Mouse (Mus musculus) liver, embryonic 11.5 days (tissue): ENCODE measurements around the gene Tec. TPM values are rescaled to one million over a fixed set of nuclear protein-coding genes. Genes with fewer than 3 reads are reported as not detected.
A peak's percentile ranks its signal among the peaks of the same experiment; 100 is the strongest.

ENCODE experiments used
- ATAC-seq: fragments of 200-750 bp; cut with Nextera tagmentation; replicated peaks from 2 replicates; pipeline ENCODE4 v1.8.0; 2017; ENCODE audit warnings: moderate number of reproducible peaks, mild to moderate bottlenecking, moderate TSS enrichment, moderate library complexity; ENCODE audit not compliant: low FRiP score
- DNase-seq: peaks from one replicate; pipeline ENCODE4 v3.0.0-alpha.2; 2017; ENCODE audit warnings: low spot score
- H3K27ac ChIP-seq: fragments of 300-500 bp; sonication (generic); 2 replicates; pipeline ENCODE4 v1.5.1; 2014; ENCODE audit warnings: mild to moderate bottlenecking, low read depth, low read length, control low read depth
- H3K27me3 ChIP-seq: fragments of 300-500 bp; sonication (generic); replicated peaks from 2 replicates; pipeline ENCODE4 v1.6.1; 2014; ENCODE audit warnings: low read length, mixed read lengths; ENCODE audit not compliant: control insufficient read depth, insufficient read depth
- H3K36me3 ChIP-seq: fragments of 300-500 bp; sonication (generic); 2 replicates; pipeline ENCODE4 v1.6.1; 2014; ENCODE audit warnings: mild to moderate bottlenecking, low read length, moderate library complexity, mixed read lengths; ENCODE audit not compliant: control insufficient read depth, insufficient read depth
- H3K4me1 ChIP-seq: fragments of 300-500 bp; sonication (generic); replicated peaks from 2 replicates; pipeline ENCODE4 v1.6.1; 2014; ENCODE audit warnings: low read length, mixed read lengths; ENCODE audit not compliant: control insufficient read depth, insufficient read depth
- H3K4me2 ChIP-seq: fragments of 300-500 bp; sonication (generic); 2 replicates; pipeline ENCODE4 v1.6.1; 2014; ENCODE audit warnings: mild to moderate bottlenecking, control low read depth, moderate library complexity
- H3K4me3 ChIP-seq: fragments of 300-500 bp; sonication (generic); 2 replicates; pipeline ENCODE4 v1.5.1; 2014; ENCODE audit warnings: low read depth, low read length, control low read depth
- H3K9ac ChIP-seq: fragments of 300-500 bp; sonication (generic); 2 replicates; pipeline ENCODE4 v1.6.1; 2014; ENCODE audit warnings: low read depth, low read length, control low read depth
- H3K9me3 ChIP-seq: fragments of 300-500 bp; sonication (generic); 2 replicates; pipeline ENCODE4 v1.6.1; 2016; ENCODE audit warnings: low read length, inconsistent platforms, mixed read lengths; ENCODE audit not compliant: control insufficient read depth
- WGBS: fragments of 180-500 bp; shearing (Covaris S2); extraction: QIAGEN DNeasy Blood & Tissue Kit; methylation state at CpG from one replicate; pipeline ENCODE4 v1.1.7; 2014; 5-methylcytosine and 5-hydroxymethylcytosine counted together
- polyA plus RNA-seq: library from polyadenylated mRNA; unstranded; fragments of >200 nt; fragmentation: Nextera tagmentation; extraction: Ambion mirVana; gene quantifications from 2 replicates; pipeline ENCODE4 v1.2.1, GENCODE M21; 2014

Tec gene
- polyA plus RNA-seq, 1 experiment from 2014 or later: 7.9 TPM

DNA sequence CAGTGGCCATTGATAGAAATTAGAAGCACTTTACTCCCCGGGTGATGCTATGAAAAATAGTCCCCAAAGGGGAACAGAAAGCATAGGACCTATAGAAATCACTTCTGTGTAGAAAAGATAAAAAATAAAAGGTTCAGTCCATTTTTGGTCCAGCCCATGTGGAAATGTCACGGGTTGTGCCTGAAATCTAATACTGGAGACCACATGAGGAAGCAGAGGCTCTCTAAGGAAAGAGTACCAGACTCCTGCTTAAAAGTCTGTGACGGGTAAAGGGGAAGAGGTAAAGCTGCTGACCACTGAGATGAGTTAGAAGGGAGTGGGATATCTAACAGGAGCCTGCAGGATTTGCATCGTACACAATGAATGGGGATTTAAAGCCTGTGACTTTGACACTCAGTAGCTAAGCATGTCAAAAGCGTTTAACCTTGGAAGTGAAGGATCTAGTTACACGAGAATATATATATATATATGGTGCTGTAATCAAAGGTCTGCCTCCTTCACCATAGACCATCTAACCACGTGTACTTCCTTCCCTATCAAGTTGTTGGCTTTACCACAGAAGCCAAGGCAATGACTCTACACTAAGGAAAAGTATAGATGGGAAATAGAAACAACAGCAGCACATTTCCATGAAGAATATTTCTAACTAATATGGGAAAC is 6.4 kb downstream of the Tec start:
- no peak overlapping the region for H3K4me2 ChIP-seq
- no peak overlapping the region for H3K4me3 ChIP-seq
- WGBS: 44% methylated on average over 7 of the region's 7 CpGs
- H3K4me1 ChIP-seq: peaks cover 19% of the 10 kb centered on the region
- H3K27ac ChIP-seq: no peak overlapping the region
- H3K36me3 ChIP-seq: no peaks in the 10 kb centered on the region
- H3K9ac ChIP-seq: no peak overlapping the region
- H3K27me3 ChIP-seq: peaks cover 4% of the 10 kb centered on the region
- DNase-seq (no peak), ATAC-seq (no peak)
- no peaks in the 10 kb centered on the region for H3K9me3 ChIP-seq

DNA sequence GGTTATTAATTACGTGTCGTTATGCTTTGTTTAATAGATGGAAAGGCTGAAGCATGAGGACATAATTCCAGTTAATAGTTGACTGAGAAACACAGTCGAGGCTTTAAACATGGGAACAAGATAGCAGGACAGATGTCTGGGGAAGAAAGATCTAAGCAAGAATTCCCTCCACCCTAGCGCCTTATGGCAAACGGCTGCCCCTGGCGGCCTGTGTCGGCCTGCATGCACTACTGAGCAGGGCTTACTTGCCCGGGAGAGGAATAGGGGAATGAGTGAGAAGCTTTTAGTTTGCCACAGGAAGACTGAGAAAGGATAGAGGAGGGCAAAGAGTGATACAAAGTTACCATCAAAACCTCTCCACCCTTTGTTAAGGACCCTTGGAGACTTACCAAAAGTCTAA is 7.4 kb downstream of the Tec start:
- H3K27me3 ChIP-seq: no peaks in the 10 kb centered on the region; the same call in 1 of the 2 replicates
- peaks cover 15% of the 10 kb centered on the region for H3K4me1 ChIP-seq
- no peak overlapping the region for H3K4me2 ChIP-seq
- DNase-seq (no peak), ATAC-seq (no peak)
- H3K4me3 ChIP-seq: no peak overlapping the region
- H3K9ac ChIP-seq: no peak overlapping the region
- WGBS: 78% methylated on average over 8 of the region's 8 CpGs
- H3K27ac ChIP-seq: no peak overlapping the region
- H3K36me3 ChIP-seq: no peaks in the 10 kb centered on the region
- no peaks in the 10 kb centered on the region for H3K9me3 ChIP-seq

DNA sequence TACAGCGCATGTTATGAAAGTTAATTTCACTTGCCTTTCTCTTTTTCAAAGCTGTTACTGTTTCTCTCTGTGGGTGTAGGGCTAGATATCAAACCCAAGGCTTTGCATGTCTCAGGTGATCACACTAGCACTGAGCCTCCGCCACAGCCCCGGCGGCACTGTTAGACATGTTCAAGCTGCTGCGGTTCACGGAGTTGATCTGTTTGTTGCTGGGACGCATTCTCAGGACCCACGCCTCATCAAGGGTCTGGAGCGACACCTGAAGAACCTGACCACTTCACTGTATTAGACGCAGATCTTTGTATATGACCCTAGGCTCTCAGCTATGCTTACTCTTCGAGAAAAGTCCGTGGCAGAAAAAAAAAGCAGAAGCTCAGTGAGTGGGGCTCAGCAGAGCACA is 10.0 kb downstream of the Tec start:
- H3K27me3 ChIP-seq: no peaks in the 10 kb centered on the region
- no peak for DNase-seq
- no peaks in the 10 kb centered on the region for H3K9me3 ChIP-seq
- H3K4me3 ChIP-seq: no peak overlapping the region
- no peak overlapping the region for H3K4me2 ChIP-seq
- H3K36me3 ChIP-seq: no peaks in the 10 kb centered on the region
- H3K4me1 ChIP-seq: 0 out of 2 replicates have a peak, but pooled peaks cover 2% of the 10 kb centered on the region
- no peak overlapping the region for H3K27ac ChIP-seq
- H3K9ac ChIP-seq: no peak overlapping the region
- 88% methylated on average over 12 of the region's 12 CpGs for WGBS
- no peak for ATAC-seq

DNA sequence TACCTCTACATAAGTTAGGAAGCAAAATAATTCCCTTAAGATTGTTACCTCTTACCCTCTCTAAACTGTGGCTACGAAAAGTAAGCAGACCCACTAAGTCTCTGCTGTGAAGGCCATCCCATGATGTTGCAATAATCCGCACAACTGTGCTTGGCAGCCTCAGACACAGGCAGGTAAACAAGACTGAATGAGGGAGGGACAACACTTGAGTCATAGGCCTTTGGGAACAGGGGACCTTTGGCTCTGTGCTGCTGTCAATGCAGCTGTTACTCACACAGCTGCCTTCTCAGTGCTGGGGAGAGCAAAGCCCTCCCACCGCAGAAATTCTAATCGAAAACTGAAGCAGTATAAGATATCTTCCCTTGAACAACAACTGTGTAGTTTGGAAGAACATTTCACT is 10.5 kb downstream of the Tec start:
- no peak overlapping the region for H3K4me3 ChIP-seq
- no peak for DNase-seq
- peak; percentile 62; the same call in 1 of the 2 replicates for ATAC-seq
- H3K27me3 ChIP-seq: no peaks in the 10 kb centered on the region
- no peaks in the 10 kb centered on the region for H3K36me3 ChIP-seq
- no peaks in the 10 kb centered on the region for H3K9me3 ChIP-seq
- no peak overlapping the region for H3K27ac ChIP-seq
- 0 out of 2 replicates have a peak, but pooled peaks cover 2% of the 10 kb centered on the region for H3K4me1 ChIP-seq
- no peak overlapping the region for H3K9ac ChIP-seq
- no peak overlapping the region for H3K4me2 ChIP-seq
- 73% methylated on average over 4 of the region's 4 CpGs for WGBS

DNA sequence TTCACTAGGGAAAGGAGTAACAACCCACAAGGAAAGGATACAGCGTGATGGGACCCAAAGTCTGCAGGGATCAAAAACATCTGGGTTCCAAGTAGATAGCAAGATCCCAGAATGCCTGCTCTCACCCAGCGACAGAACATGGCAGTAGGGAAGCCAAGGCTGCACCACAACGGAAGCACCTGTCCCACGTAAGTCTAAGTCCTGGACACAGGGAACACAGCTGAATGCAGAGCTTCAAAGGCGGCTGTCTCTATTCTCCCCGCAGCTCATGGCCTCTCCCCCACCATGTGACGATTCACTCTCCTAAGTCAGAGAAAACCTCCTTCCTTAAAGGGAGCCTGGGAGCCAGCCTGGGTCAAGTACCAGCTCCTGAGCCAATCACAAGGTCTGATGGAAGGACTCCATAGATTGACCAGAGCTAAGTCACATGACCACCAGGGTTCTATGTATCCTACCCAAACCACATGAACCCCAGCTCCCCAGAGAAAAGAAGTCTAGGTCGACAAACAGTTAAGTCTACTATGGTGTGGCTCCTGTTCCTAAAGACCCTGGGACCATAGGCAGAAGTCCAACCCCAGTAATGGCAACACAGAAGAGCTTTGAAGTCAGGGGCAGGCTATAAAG is 11.9 kb downstream of the Tec start:
- H3K9ac ChIP-seq: no peak overlapping the region
- ATAC-seq (no peak), DNase-seq (no peak)
- H3K4me2 ChIP-seq: no peak overlapping the region
- no peaks in the 10 kb centered on the region for H3K27me3 ChIP-seq
- H3K4me1 ChIP-seq: peaks cover 12% of the 10 kb centered on the region
- H3K9me3 ChIP-seq: no peaks in the 10 kb centered on the region
- H3K4me3 ChIP-seq: no peak overlapping the region
- WGBS: 90% methylated on average over 8 of the region's 8 CpGs
- no peaks in the 10 kb centered on the region for H3K36me3 ChIP-seq
- no peak overlapping the region for H3K27ac ChIP-seq

DNA sequence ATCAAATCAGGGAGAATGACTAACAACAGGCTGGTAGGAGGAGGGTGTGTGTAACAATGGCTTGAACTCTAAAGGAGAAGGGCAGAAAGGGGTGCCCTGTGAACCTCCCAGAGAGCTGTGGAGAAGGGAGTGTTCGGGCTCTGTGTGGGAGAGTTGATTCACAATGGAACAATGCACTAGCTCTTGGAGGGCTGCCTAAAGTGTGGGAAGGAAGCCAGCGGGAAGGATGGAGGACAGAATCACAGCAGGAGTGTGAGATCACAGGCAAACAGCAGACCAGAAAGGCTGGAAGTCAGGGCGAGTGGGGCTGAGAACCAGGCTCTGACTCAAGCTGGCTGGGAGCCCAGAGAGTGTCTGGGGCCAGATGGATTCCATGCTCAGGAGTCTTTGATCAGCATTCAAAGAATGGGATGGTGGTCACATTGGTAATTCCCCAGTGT is 12.6 kb downstream of the Tec start:
- Histone ChIP-seq H3K4me3 (no peak overlapping the region), H3K9ac (no peak overlapping the region), H3K27ac (no peak overlapping the region), H3K36me3 (no peaks in the 10 kb centered on the region), H3K4me2 (no peak overlapping the region), H3K27me3 (no peaks in the 10 kb centered on the region), H3K4me1 (peaks cover 18% of the 10 kb centered on the region), H3K9me3 (no peaks in the 10 kb centered on the region)
- 59% methylated on average over 3 of the region's 3 CpGs for WGBS
- ATAC-seq (no peak), DNase-seq (no peak)

DNA sequence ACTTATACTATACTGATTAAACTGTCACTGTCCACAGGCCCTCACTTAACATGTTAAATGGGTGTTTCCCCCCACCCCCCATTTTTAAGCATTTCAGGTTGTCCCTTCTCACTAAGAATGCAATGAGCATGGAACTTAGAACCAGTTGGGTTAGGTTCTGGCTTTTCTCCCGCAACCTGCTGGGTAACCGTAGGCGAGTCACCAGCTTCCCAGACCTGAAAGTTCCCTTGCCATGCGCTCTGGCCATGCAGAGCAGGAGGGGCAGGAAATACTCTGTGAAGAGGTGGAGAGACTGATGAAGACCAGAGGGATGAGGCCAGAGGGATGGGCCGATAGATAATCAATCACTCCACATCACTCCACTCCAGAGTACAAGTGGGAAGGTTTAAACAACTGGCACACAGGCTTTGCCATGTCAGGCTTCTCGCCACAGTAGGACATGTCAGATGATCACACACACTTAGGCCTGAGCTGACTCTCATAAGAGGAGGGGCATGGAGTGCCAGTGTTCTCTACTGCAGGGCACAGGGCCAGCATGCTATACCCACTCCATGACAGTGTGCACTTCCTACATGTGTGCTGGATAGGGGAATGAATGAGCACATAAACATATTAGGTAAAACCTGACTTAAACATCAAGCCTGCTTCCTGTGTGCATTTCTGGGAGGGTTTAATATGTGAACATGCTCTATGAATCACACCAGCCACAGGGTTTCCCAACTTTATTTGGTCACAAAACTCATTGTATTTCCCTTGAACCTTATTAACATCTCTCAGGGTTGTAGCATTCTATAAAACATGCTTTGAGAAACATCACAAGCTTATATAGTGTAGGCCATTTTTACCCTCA is 13.9 kb downstream of the Tec start:
- ATAC-seq: no peak
- Histone ChIP-seq H3K4me1 (peaks cover 21% of the 10 kb centered on the region), H3K36me3 (no peaks in the 10 kb centered on the region), H3K9me3 (no peaks in the 10 kb centered on the region), H3K27me3 (no peaks in the 10 kb centered on the region), H3K4me3 (no peak overlapping the region), H3K4me2 (no peak overlapping the region), H3K9ac (no peak overlapping the region), H3K27ac (no peak overlapping the region)
- DNase-seq: no peak
- 74% methylated on average over 6 of the region's 6 CpGs for WGBS

DNA sequence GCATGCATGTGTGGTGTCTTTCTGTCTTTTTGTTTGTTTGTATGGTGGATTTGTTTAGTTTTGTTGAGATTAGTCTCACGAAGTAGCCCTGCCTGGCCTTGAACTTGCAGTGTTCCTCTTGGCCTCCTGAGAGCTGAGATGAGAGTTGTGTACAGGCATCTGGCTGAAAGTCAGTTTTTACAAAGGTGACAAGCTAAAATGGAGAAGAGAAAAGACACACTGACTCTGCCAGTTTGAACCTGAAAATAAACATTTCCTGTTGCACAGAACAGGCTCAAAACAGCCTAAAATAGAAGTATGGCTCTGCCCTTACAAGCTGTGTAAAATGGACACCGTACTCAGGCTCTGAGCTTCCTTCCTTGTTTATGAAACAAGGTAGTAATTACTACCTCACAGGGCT is 14.9 kb downstream of the Tec start:
- ATAC-seq: no peak
- WGBS: 51% methylated on average over 2 of the region's 2 CpGs
- peaks cover 21% of the 10 kb centered on the region for H3K4me1 ChIP-seq

More for the DNA sequence above, 14.9 kb downstream of the Tec start:
- H3K4me3 ChIP-seq: no peak overlapping the region
- no peak for DNase-seq
- H3K4me2 ChIP-seq: no peak overlapping the region
- no peaks in the 10 kb centered on the region for H3K27me3 ChIP-seq
- H3K9me3 ChIP-seq: no peaks in the 10 kb centered on the region
- no peaks in the 10 kb centered on the region for H3K36me3 ChIP-seq
- H3K9ac ChIP-seq: no peak overlapping the region
- H3K27ac ChIP-seq: no peak overlapping the region
